Mouse (Mus musculus) Patski (cell line): ENCODE measurements around the gene Ywhae. TPM values are rescaled to one million over a fixed set of nuclear protein-coding genes. Genes with fewer than 3 reads are reported as not detected.
"Not testable (repeated sequence)": the region's sequence is repeated elsewhere in the genome, so short reads cannot be mapped to it uniquely, and the experiment has no call there.

Experiments
- ATAC-seq: fragments of 100-300 bp; one replicate; pipeline ENCODE4 v1.8.0; 2021
- CTCF ChIA-PET: fragments of 350-600 bp; sonication (Branson Sonifier 250); formaldehyde crosslinking; loops from one replicate; lab custom pipeline; 2022; ENCODE audit warnings: inconsistent platforms; lab: Charles Lee
- POLR2A ChIA-PET: fragments of 350-600 bp; sonication (Branson Sonifier 250); formaldehyde crosslinking; loops from one replicate; lab custom pipeline; 2022; ENCODE audit warnings: antibody characterized with exemption, inconsistent platforms; lab: Charles Lee
- DNase-seq: peaks from one replicate; pipeline ENCODE4 v3.0.0-alpha.2; 2011; ENCODE audit warnings: low read depth, low spot score
- H3K27me3 ChIP-seq: fragments of 371-371 bp; one replicate; pipeline ENCODE4 v1.5.1; 2021
- CTCF ChIP-seq: fragments of 100-300 bp; IDR thresholded peaks from one replicate; pipeline ENCODE4 v1.5.1; 2021
- in situ Hi-C: fragments of 300-500 bp; cut with MboI; formaldehyde crosslinking; loops from 3 replicates; pipeline ENCODE4 v1.11.1; 2018; ENCODE audit warnings: low pct_unique_long_range_greater_than_20kb, mixed read lengths
- polyA plus RNA-seq: library from polyadenylated mRNA; unstranded; gene quantifications from one replicate; pipeline ENCODE4 v1.2.3, GENCODE M21; 2021

Gene Ywhae
- polyA plus RNA-seq, 1 experiment from 2014 or later = 860 TPM

GRCm38 (mm10) chr11:75703748-75704147 lies 28.9 kb upstream of the Ywhae start:
- in situ Hi-C loops = no loop called here
- DNase-seq (no peak), ATAC-seq (no peak)
- CTCF ChIA-PET = no interaction called here
- POLR2A ChIA-PET = no interaction called here
- H3K27me3 ChIP-seq = no peaks in the 10 kb centered on the region
- TF ChIP-seq CTCF = no peak

- H3K27me3 ChIP-seq = no peaks in the 10 kb centered on the region
- DNase-seq (no peak), ATAC-seq (no peak)
- CTCF ChIA-PET = interaction anchor here (0.7 to 0.9 kb wide), 2 partner anchors 9 to 14 kb away, joined by 3 read pairs; no protein-coding TSS in a partner anchor
- POLR2A ChIA-PET = interaction anchor here (0.5 to 0.7 kb wide), 2 partner anchors 19 to 58 kb away, joined by 3 to 4 read pairs; partner anchors contain the start of gene Ywhae
- in situ Hi-C loops = no loop called here
- TF ChIP-seq CTCF = peak; percentile 54
These were observed 18.7 kb upstream of the Ywhae start for GRCm38 (mm10) chr11:75713949-75714348.

- in situ Hi-C loops = no loop called here
- H3K27me3 ChIP-seq = no peaks in the 10 kb centered on the region
- POLR2A ChIA-PET = no interaction called here
- ATAC-seq = no peak
- TF ChIP-seq CTCF = no peak
- no peak for DNase-seq
- CTCF ChIA-PET = no interaction called here
These were observed 17.1 kb upstream of the Ywhae start for GRCm38 (mm10) chr11:75715556-75715955.

- TF ChIP-seq CTCF = no peak
- ChIA-PET POLR2A (no interaction called here), CTCF (interaction anchor here (0.9 kb wide), 1 partner anchor 20 kb away, joined by 3 read pairs; no protein-coding TSS in a partner anchor)
- no peak for ATAC-seq
- H3K27me3 ChIP-seq = no peaks in the 10 kb centered on the region
- in situ Hi-C loops = no loop called here
- DNase-seq = no peak
These were observed 15.9 kb upstream of the Ywhae start for GRCm38 (mm10) chr11:75716661-75717325.

- in situ Hi-C loops = no loop called here
- H3K27me3 ChIP-seq = no peaks in the 10 kb centered on the region
- no peak for TF ChIP-seq CTCF
- POLR2A ChIA-PET = no interaction called here
- no peak for DNase-seq
- no peak for ATAC-seq
- CTCF ChIA-PET = interaction anchor here (1.2 to 1.3 kb wide), 2 partner anchors 13 to 90 kb away, joined by 3 to 4 read pairs; no protein-coding TSS in a partner anchor
These were observed 10.3 kb upstream of the Ywhae start for GRCm38 (mm10) chr11:75722339-75722738.

- DNase-seq (no peak), ATAC-seq (no peak)
- CTCF ChIA-PET = no interaction called here
- TF ChIP-seq CTCF = no peak
- POLR2A ChIA-PET = no interaction called here
- in situ Hi-C loops = no loop called here
- no peaks in the 10 kb centered on the region for H3K27me3 ChIP-seq
These were observed 5.5 kb upstream of the Ywhae start for GRCm38 (mm10) chr11:75727168-75727567.

GRCm38 (mm10) chr11:75727659-75728058 lies 5.0 kb upstream of the Ywhae start:
- DNase-seq, ATAC-seq, in situ Hi-C loops, H3K27me3 ChIP-seq, POLR2A ChIA-PET: not testable (repeated sequence)
- CTCF ChIA-PET = interaction anchor here (0.7 kb wide), 1 partner anchor 14 kb away, joined by 3 read pairs; no protein-coding TSS in a partner anchor

- H3K27me3 ChIP-seq = no peaks in the 10 kb centered on the region
- ATAC-seq (peak; percentile 29), DNase-seq (no peak)
- ChIA-PET CTCF (interaction anchor here (0.9 kb wide), 1 partner anchor 27 kb away, joined by 3 read pairs; no protein-coding TSS in a partner anchor), POLR2A (interaction anchor here (0.5 to 1.8 kb wide), 5 partner anchors 19 to 1755 kb away, joined by 3 to 5 read pairs (median 4); no protein-coding TSS in a partner anchor)
- in situ Hi-C loops = no loop called here
- no peak for TF ChIP-seq CTCF
These were observed 715 bp downstream of the Ywhae start for GRCm38 (mm10) chr11:75733227-75733940.

- no peak for TF ChIP-seq CTCF
- ATAC-seq (no peak), DNase-seq (no peak)
- POLR2A ChIA-PET = interaction anchor here (1.8 kb wide), 1 partner anchor 16 kb away, joined by 4 read pairs; no protein-coding TSS in a partner anchor
- in situ Hi-C loops = no loop called here
- H3K27me3 ChIP-seq = no peaks in the 10 kb centered on the region
- CTCF ChIA-PET = interaction anchor here (1.2 kb wide), 1 partner anchor 12 kb away, joined by 6 read pairs; no protein-coding TSS in a partner anchor
These were observed 3.0 kb downstream of the Ywhae start for GRCm38 (mm10) chr11:75735462-75736252.

GRCm38 (mm10) chr11:75736978-75737377 lies 4.3 kb downstream of the Ywhae start:
- H3K27me3 ChIP-seq = no peaks in the 10 kb centered on the region
- in situ Hi-C loops = no loop called here
- DNase-seq (peak; percentile 28), ATAC-seq (no peak)
- ChIA-PET POLR2A (no interaction called here), CTCF (interaction anchor here (1.2 to 1.3 kb wide), 2 partner anchors 17 to 19 kb away, joined by 3 read pairs; no protein-coding TSS in a partner anchor)
- no peak for TF ChIP-seq CTCF
